Mouse (Mus musculus) large intestine, adult 2 months (tissue): ENCODE results near the gene Gfy. TPM values are rescaled to one million over a fixed set of nuclear protein-coding genes. Genes with fewer than 3 reads are reported as not detected.
"Not testable (repeated sequence)": the region's sequence is repeated elsewhere in the genome, so short reads cannot be mapped to it uniquely, and the experiment has no call there.

Experiments used
- DNase-seq: peaks from one replicate; pipeline ENCODE4 v3.0.0-alpha.2; 2012; ENCODE audit warnings: low read depth, low spot score
- WGBS: fragments of 180-500 bp; shearing (Covaris S2); methylation state at CpG from one replicate; pipeline ENCODE4 v1.1.7; 2018; 5-methylcytosine and 5-hydroxymethylcytosine counted together
- polyA plus RNA-seq: library from polyadenylated mRNA; depleted of rRNA; stranded (reverse); fragments of >200 nt; gene quantifications from 2 replicates; pipeline ENCODE4 v1.2.3, GENCODE M21; 2012

The Gfy gene
- polyA plus RNA-seq, 1 experiment = not detected

- WGBS = 8% methylated on average over 29 of the region's 29 CpGs
- DNase-seq = no peak
Observed at GRCm38 (mm10) chr7:45174567-45175280, 4.6 kb downstream of the Gfy start.

- 59% methylated on average over 1 of the region's 1 CpGs for WGBS
- DNase-seq = not testable (repeated sequence)
Observed at GRCm38 (mm10) chr7:45173772-45174171, 5.6 kb downstream of the Gfy start.

GRCm38 (mm10) chr7:45172974-45173373 lies 6.4 kb downstream of the Gfy start:
- no peak for DNase-seq

GRCm38 (mm10) chr7:45169495-45169894 lies 9.9 kb downstream of the Gfy start:
- no peak for DNase-seq
- 88% methylated on average over 3 of the region's 3 CpGs for WGBS

More at GRCm38 (mm10) chr7:45172974-45173373, 6.4 kb downstream of the Gfy start:
- WGBS = 59% methylated on average over 7 of the region's 7 CpGs

GRCm38 (mm10) chr7:45168656-45169055 lies 10.7 kb downstream of the Gfy start:
- no peak for DNase-seq
- 10% methylated on average over 24 of the region's 24 CpGs for WGBS

GRCm38 (mm10) chr7:45167761-45168445 lies 11.5 kb downstream of the Gfy start:
- WGBS = 11% methylated on average over 19 of the region's 19 CpGs
- no peak for DNase-seq

GRCm38 (mm10) chr7:45166950-45167401 lies 12.4 kb downstream of the Gfy start:
- 35% methylated on average over 10 of the region's 10 CpGs for WGBS
- no peak for DNase-seq

- WGBS = 63% methylated on average over 11 of the region's 11 CpGs
- DNase-seq = no peak
Observed at GRCm38 (mm10) chr7:45165701-45166100, 13.7 kb downstream of the Gfy start.

- DNase-seq = no peak
- WGBS = 68% methylated on average over 5 of the region's 5 CpGs
Observed at GRCm38 (mm10) chr7:45164833-45165232, 14.5 kb downstream of the Gfy start.

GRCm38 (mm10) chr7:45163735-45164490 lies 15.5 kb downstream of the Gfy start, which contains the start of gene Slc17a7:
Gene Slc17a7, plus strand, starts transcription at chr7:45163949.
- WGBS = 3% methylated on average over 41 of the region's 41 CpGs
- DNase-seq = no peak

- no peak for DNase-seq
- WGBS = 69% methylated on average over 9 of the region's 9 CpGs
Observed at GRCm38 (mm10) chr7:45162996-45163615, 16.3 kb downstream of the Gfy start.

- no peak for DNase-seq
- 24% methylated on average over 6 of the region's 6 CpGs for WGBS
Observed at GRCm38 (mm10) chr7:45162551-45162950, 16.8 kb downstream of the Gfy start.

GRCm38 (mm10) chr7:45161612-45162473 lies 17.5 kb downstream of the Gfy start:
- WGBS = 4% methylated on average over 35 of the region's 35 CpGs
- peak; percentile 44 for DNase-seq

- 88% methylated on average over 3 of the region's 3 CpGs for WGBS
- no peak for DNase-seq
Observed at GRCm38 (mm10) chr7:45160866-45161265, 18.5 kb downstream of the Gfy start.

- 91% methylated on average over 6 of the region's 6 CpGs for WGBS
- no peak for DNase-seq
Observed at GRCm38 (mm10) chr7:45160316-45160800, 19.0 kb downstream of the Gfy start.

- DNase-seq = no peak
- 91% methylated on average over 6 of the region's 6 CpGs for WGBS
Observed at GRCm38 (mm10) chr7:45158991-45159390, 20.4 kb downstream of the Gfy start.

GRCm38 (mm10) chr7:45157459-45157858 lies 21.9 kb downstream of the Gfy start:
- 88% methylated on average over 14 of the region's 14 CpGs for WGBS
- no peak for DNase-seq

- no peak for DNase-seq
- 95% methylated on average over 15 of the region's 15 CpGs for WGBS
Observed at GRCm38 (mm10) chr7:45156206-45156605, 23.2 kb downstream of the Gfy start.

GRCm38 (mm10) chr7:45155590-45155989 lies 23.8 kb downstream of the Gfy start:
- WGBS = 78% methylated on average over 9 of the region's 9 CpGs
- no peak for DNase-seq
